Mouse (Mus musculus) embryonic facial prominence, embryonic 15.5 days (tissue): ENCODE results near the gene Zdhhc20. TPM values are rescaled to one million over a fixed set of nuclear protein-coding genes. Genes with fewer than 3 reads are reported as not detected.
"Not testable (repeated sequence)": the region's sequence is repeated elsewhere in the genome, so short reads cannot be mapped to it uniquely, and the experiment has no call there.

ENCODE experiments used
- ATAC-seq: fragments of 200-750 bp; cut with Nextera tagmentation; 2 replicates; pipeline ENCODE4 v1.8.0; 2017; ENCODE audit warnings: low read depth, moderate TSS enrichment; ENCODE audit not compliant: insufficient number of reproducible peaks, low FRiP score, low TSS enrichment
- H3K27ac ChIP-seq: fragments of 300-500 bp; sonication (generic); replicated peaks from 2 replicates; pipeline ENCODE4 v1.5.1; 2015; ENCODE audit warnings: mild to moderate bottlenecking, inconsistent platforms
- H3K27me3 ChIP-seq: fragments of 300-500 bp; sonication (generic); 2 replicates; pipeline ENCODE4 v1.6.1; 2015; ENCODE audit warnings: inconsistent platforms
- H3K36me3 ChIP-seq: fragments of 300-500 bp; sonication (generic); 2 replicates; pipeline ENCODE4 v1.6.1; 2015; ENCODE audit warnings: mild to moderate bottlenecking, inconsistent platforms
- H3K4me1 ChIP-seq: fragments of 300-500 bp; sonication (generic); 2 replicates; pipeline ENCODE4 v1.6.1; 2015; ENCODE audit warnings: inconsistent platforms
- H3K4me2 ChIP-seq: fragments of 300-500 bp; sonication (generic); replicated peaks from 2 replicates; pipeline ENCODE4 v1.6.1; 2015; ENCODE audit warnings: mild to moderate bottlenecking, inconsistent platforms
- H3K4me3 ChIP-seq: fragments of 300-500 bp; sonication (generic); replicated peaks from 2 replicates; pipeline ENCODE4 v1.5.1; 2015; ENCODE audit warnings: mild to moderate bottlenecking, inconsistent platforms
- H3K9ac ChIP-seq: fragments of 300-500 bp; sonication (generic); 2 replicates; pipeline ENCODE4 v1.6.1; 2015; ENCODE audit warnings: inconsistent platforms
- H3K9me3 ChIP-seq: fragments of 300-500 bp; sonication (generic); replicated peaks from 2 replicates; pipeline ENCODE4 v1.6.1; 2016; ENCODE audit warnings: inconsistent platforms
- WGBS: fragments of 180-500 bp; shearing (Covaris S2); methylation state at CpG from one replicate; pipeline ENCODE4 v1.1.7; 2015; 5-methylcytosine and 5-hydroxymethylcytosine counted together
- polyA plus RNA-seq: library from polyadenylated mRNA; unstranded; fragments of >200 nt; fragmentation: Nextera tagmentation; extraction: Ambion mirVana; gene quantifications from 2 replicates; pipeline ENCODE4 v1.2.1, GENCODE M21; 2015

The Zdhhc20 gene
- 67.0 and 71.2 TPM in 2 replicates for polyA plus RNA-seq

DNA sequence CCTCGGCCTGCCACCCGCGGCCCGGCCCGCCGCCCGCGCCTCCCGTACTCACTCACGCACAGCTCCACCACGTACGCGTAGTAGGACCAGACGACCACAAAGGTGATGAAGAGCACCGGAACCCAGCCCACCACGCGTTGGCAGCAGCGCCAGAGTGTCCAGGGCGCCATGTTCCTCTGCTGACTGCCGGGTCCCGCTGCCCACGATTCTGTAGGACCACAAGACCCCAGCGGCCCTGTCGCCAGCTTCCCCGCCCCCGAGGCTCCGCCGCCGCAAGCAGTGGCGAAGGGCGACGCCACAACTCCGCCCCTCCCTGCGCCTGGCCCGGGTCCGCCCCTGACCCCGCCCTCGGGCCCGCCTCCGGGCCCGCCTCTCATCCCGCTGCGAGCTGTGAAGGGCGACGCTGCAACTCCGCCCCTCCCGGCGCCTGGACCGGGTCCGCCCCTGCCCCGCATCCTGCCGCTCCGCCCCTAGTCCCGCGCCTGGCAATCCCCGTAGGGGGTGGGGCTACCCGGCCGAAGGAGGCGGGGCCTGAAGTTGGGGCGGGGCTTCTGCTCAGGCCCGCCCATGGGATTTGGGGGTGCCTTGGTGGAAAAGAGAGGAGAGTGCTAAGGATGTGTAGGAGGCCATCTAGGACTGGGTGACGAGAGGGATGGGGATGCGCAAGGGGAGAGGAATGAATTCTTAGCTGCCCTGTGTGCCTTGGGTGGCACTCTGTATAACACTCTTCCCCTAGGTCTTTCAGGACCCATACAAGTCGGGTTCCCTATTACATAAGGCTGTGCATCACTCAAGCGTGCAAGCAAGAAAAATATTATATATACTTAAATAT is at the start of gene Zdhhc20:
Gene Zdhhc20 (minus strand): TSS at position 266 of the 832 bp plus-strand sequence.
- Histone ChIP-seq H3K4me2 (peak within 1 kb of the TSS; percentile 53), H3K9me3 (no peaks in the 10 kb centered on the region), H3K36me3 (no peaks in the 10 kb centered on the region), H3K27me3 (no peaks in the 10 kb centered on the region), H3K27ac (peak within 1 kb of the TSS; percentile 88), H3K4me3 (peak within 1 kb of the TSS; percentile 93), H3K4me1 (peaks cover 13% of the 10 kb centered on the region), H3K9ac (peak within 1 kb of the TSS; percentile 89)
- ATAC-seq = peak; percentile 99
- 3% methylated on average over 64 of the region's 65 CpGs for WGBS

DNA sequence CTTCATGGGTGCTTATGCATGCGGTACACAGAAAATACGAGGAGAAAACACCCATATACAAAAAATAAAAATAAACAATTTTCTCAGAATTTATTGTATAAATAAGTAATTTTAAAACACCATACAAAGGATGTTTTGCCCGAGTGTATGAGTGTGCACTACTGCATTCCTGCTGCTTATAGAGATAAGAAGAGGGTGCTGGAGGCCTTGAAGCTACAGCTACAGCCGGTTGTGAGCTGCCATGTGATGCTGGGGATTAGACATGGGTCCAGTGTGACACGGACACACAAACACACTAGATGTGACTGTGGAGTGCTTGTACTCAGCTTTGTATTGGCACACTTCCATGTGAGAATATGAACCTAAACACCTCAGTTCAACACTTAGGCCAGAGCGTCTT is 47.2 kb upstream of the Zdhhc20 start:
- H3K9me3 ChIP-seq = no peaks in the 10 kb centered on the region
- H3K4me1 ChIP-seq = no peaks in the 10 kb centered on the region
- no peak overlapping the region for H3K4me2 ChIP-seq
- H3K9ac ChIP-seq = no peak overlapping the region
- no peak overlapping the region for H3K4me3 ChIP-seq
- no peaks in the 10 kb centered on the region for H3K27me3 ChIP-seq
- H3K36me3 ChIP-seq = peaks cover 14% of the 10 kb centered on the region
- no peak for ATAC-seq
- WGBS = 89% methylated on average over 6 of the region's 6 CpGs
- H3K27ac ChIP-seq = no peak overlapping the region

DNA sequence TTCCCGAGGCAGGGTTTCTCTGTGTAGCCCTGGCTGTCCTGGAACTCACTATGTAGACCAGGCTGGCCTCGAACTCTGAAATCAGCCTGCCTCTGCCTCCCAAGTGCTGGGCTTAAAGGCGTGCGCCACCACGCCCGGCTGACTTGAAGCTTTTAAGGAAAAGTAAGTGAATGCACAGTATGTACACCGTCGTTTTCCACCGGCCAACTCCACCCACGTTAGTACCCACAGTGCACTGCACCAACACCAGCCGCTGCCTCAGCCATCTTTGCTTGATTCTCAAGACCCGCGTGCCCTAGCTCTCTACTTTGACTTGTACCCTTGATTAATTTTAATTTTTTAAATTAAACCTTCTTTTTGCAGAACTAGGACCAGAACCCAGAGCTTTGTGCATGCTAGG is 44.6 kb upstream of the Zdhhc20 start:
- no peak overlapping the region for H3K9ac ChIP-seq
- 95% methylated on average over 13 of the region's 13 CpGs for WGBS
- peaks cover 12% of the 10 kb centered on the region; the same call in 1 of the 2 replicates for H3K36me3 ChIP-seq
- H3K4me2 ChIP-seq = no peak overlapping the region
- no peaks in the 10 kb centered on the region for H3K27me3 ChIP-seq
- no peak overlapping the region for H3K27ac ChIP-seq
- no peak overlapping the region for H3K4me3 ChIP-seq
- no peak for ATAC-seq
- no peaks in the 10 kb centered on the region for H3K9me3 ChIP-seq
- no peaks in the 10 kb centered on the region for H3K4me1 ChIP-seq

DNA sequence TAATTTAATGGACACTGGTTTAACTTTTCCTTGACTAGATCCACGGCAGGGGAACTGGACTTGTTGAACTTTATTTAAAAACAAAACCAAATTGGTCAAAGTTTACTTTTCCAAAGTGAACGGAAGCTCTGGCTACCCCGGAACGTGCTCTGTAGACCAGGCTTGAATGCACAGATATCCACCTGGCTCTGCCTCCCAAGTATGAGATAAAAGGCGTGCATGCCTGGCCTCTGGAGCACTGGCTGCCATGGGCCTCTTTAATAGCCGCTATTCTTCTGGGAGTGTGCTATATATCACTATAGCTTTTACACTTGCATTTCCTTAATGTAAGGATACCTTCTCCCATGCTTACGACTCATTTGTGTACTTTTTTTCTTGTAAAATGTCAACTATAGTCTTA is 43.5 kb upstream of the Zdhhc20 start:
- H3K27ac ChIP-seq = no peak overlapping the region
- H3K9ac ChIP-seq = no peak overlapping the region
- ATAC-seq = no peak
- no peaks in the 10 kb centered on the region for H3K27me3 ChIP-seq
- H3K4me1 ChIP-seq = no peaks in the 10 kb centered on the region
- WGBS = 89% methylated on average over 7 of the region's 7 CpGs
- peaks cover 20% of the 10 kb centered on the region for H3K36me3 ChIP-seq
- H3K9me3 ChIP-seq = no peaks in the 10 kb centered on the region
- no peak overlapping the region for H3K4me2 ChIP-seq
- no peak overlapping the region for H3K4me3 ChIP-seq

DNA sequence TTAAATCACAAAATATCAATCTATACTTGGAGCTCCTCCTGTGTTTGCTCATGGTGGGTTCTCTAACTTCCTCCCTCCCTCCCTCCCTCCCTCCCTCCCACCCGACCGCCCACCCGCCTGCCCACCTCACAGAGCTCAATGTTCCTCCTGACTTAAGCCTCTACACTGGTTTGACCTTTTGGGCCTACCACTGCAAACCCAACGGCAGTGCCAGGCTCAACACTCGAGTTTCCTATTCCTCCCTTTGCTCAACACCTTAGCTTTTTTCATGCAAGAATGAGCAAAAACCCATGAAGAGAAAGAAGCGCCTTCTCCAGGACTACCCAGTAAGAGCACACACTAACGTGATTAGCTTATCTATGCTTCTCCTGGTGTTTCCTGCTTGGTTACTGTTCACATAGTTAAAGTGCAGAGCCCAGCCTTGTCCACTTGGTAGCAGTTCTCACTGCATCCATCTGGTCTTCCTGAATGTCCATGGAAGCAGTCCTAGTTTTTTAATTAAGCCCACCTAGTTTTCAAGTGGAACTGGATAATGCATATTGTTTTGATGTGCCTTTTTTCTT is 42.9 kb upstream of the Zdhhc20 start:
- Histone ChIP-seq H3K9ac (no peak overlapping the region), H3K27ac (no peak overlapping the region), H3K36me3 (peaks cover 20% of the 10 kb centered on the region), H3K9me3 (no peaks in the 10 kb centered on the region), H3K4me2 (no peak overlapping the region), H3K27me3 (no peaks in the 10 kb centered on the region), H3K4me1 (no peaks in the 10 kb centered on the region), H3K4me3 (no peak overlapping the region)
- WGBS = 62% methylated on average over 6 of the region's 7 CpGs
- no peak for ATAC-seq

DNA sequence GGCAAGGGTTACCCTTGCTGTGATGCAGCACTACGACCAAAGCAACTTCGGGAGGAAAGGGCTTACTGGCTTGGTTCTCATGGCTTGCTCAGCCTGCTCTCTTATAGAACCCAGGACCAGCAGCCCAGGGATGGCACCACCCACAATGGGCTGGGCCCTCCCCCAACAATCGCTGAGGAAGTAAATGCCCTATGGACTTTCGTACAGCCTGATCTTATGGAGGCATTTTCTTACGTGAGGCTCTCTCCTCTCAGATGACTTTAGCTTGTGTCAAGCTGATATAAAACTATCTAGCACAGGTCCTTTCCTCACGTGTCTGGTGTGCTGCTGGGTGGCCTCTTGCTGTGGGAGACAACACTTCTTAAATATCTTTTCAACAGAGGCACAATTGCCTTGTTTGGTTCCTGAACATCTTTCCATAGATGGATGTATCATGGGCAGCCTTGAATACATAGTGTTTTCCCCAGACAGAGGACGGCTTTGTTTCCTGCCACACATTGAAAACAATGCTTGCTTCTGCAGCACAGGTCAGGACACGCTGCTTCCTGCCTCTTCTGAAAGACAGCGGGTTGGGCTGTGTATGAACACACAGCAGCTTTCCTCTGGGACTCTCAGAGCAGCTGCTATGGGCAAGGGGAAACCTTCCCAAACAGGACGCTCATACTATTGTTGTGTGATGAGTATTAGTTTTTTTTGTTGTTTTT is 31.5 kb upstream of the Zdhhc20 start:
- 29% methylated on average over 10 of the region's 10 CpGs for WGBS

DNA sequence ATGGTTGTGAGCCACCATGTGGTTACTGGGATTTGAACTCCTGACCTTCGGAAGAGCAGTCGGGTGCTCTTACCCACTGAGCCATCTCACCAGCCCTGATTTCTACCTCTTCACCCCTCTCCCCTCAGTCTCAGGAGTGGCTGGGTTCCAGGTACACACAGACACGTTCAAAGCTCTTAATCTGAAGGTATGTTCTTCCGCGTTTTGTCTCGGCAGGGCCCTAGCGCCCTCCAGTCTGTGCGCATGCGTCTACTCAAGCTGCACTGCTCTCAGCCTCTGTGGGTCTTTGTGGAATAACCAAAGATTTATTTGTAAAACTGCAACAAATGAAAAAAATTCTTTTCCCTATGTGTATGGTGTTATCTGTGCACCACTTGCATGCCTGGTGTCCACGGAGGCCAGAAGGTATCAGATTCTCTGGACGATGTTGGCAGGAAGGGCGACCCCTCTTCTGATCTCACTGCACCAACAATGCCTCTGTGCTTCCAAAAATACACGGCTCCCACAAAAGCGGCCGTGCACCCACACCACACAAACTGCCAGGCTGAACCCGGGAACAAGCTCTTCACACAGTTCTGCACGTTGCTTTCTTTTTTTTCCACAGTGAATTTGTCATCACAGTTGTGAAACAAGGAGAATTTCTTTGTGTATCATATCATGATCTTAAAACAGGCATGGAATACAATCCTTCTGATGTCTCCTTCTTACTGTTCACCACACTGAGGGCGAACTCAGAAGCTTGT is 30.7 kb upstream of the Zdhhc20 start:
- Histone ChIP-seq H3K9ac (no peak overlapping the region), H3K4me2 (no peak overlapping the region), H3K27me3 (no peaks in the 10 kb centered on the region), H3K27ac (peak overlapping the region; percentile 76), H3K4me3 (no peak overlapping the region), H3K4me1 (peaks cover 11% of the 10 kb centered on the region), H3K9me3 (no peaks in the 10 kb centered on the region), H3K36me3 (peaks cover 42% of the 10 kb centered on the region)
- 75% methylated on average over 18 of the region's 18 CpGs for WGBS
- ATAC-seq = no peak

More for the DNA sequence above, 31.5 kb upstream of the Zdhhc20 start:
- peak overlapping the region; percentile 76 for H3K27ac ChIP-seq
- no peaks in the 10 kb centered on the region for H3K9me3 ChIP-seq
- no peak overlapping the region for H3K4me3 ChIP-seq
- H3K27me3 ChIP-seq = no peaks in the 10 kb centered on the region
- peaks cover 11% of the 10 kb centered on the region for H3K4me1 ChIP-seq
- ATAC-seq = peak; percentile 69
- H3K9ac ChIP-seq = no peak overlapping the region
- no peak overlapping the region for H3K4me2 ChIP-seq
- peaks cover 41% of the 10 kb centered on the region for H3K36me3 ChIP-seq

DNA sequence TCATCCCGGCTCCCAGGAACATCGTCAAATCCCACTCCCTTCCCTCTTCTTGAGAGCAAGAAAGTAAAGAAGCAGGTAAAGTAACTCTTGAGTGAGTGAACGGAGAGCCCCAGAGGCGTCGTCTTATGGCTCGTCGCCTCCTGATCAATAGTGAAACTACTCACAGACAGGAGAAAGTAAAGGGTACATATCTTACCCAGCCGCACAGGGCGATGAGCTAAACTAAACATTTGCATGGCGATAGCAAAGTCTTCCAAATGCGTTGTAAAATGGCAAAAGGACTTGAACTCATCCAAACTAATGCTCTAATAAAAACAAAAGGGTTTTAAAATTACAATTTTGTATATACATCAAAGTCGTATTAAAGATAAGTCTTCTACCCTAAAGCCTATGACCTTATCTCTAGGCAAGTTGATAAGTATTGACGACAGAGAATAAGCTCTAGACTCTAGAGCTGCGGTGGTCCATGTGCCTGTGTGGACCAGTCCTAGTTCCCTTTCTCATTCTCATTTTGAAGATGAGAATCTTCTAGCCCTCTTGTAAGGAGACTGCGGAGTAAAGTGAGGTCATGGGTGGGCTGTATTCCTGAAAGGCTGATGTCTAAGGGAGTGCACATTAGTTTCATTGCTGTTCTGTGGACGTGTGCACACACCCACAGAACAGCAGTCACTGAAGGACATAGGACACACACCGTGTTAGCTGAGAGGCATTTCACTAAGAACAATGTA is 29.2 kb upstream of the Zdhhc20 start:
- no peaks in the 10 kb centered on the region for H3K27me3 ChIP-seq
- no peak overlapping the region for H3K9ac ChIP-seq
- no peak overlapping the region for H3K27ac ChIP-seq
- no peak overlapping the region for H3K4me2 ChIP-seq
- H3K36me3 ChIP-seq = peaks cover 41% of the 10 kb centered on the region
- 95% methylated on average over 17 of the region's 17 CpGs for WGBS
- no peak overlapping the region for H3K4me3 ChIP-seq
- ATAC-seq = no peak
- no peaks in the 10 kb centered on the region for H3K9me3 ChIP-seq
- peaks cover 11% of the 10 kb centered on the region for H3K4me1 ChIP-seq

DNA sequence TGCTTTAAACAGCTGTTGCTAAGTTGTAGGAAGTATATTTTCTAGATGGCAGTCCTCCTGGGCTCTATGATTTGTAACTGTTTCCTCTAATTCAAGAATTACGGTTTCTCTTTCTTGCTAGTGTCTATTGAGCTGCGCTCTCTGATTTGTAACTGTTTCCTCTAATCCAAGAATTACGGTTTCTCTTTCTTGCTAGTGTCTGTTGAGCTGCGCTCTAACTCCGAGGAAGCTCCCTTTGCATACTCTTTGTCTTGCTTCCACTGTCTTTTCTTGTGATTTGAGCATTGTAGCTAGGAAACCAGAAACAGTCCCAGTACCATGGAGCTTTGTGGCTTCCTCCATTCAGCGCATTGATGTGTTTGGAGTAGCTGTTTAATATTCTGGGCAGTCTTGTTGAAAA is 25.3 kb upstream of the Zdhhc20 start:
- Histone ChIP-seq H3K9me3 (no peaks in the 10 kb centered on the region), H3K36me3 (peaks cover 28% of the 10 kb centered on the region), H3K27ac (no peak overlapping the region), H3K4me2 (no peak overlapping the region), H3K9ac (no peak overlapping the region), H3K27me3 (no peaks in the 10 kb centered on the region), H3K4me3 (no peak overlapping the region), H3K4me1 (0 out of 2 replicates have a peak, but pooled peaks cover 3% of the 10 kb centered on the region)
- no peak for ATAC-seq
- 63% methylated on average over 6 of the region's 6 CpGs for WGBS

DNA sequence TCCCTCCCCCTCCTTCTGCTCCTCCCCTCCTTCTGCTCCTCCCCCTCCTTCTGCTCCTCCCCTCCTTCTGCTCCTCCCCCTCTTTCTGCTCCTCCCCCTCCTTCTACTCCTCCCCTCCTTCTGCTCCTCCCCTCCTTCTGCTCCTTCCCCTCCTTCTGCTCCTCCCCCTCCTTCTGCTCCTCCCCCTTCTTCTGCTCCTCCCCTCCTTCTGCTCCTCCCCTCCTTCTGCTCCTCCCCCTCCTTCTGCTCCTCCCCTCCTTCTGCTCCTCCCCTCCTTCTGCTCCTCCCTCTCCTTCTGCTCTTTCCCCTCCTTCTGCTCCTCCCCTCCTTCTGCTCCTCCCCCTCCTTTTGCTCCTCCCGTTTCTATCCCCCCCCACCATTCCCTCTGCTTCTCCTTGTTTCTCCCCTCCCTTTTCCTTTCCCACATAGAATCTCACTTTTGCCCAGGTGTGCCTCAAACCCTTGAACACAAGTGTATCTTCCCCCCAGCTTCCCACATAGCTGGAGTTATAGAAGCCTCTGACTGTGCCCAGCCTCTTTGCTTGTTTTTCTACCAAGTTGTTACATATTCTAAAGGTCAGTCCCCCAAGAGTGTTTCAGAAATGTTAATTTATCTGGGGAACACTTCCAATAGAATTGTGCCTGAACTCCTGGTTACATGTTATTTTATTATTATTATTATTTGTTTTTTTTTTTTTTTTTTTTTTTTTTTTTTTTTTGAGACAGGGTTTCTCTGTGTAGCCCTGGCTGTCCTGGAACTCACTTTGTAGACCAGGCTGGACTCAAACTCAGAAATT is 22.3 kb upstream of the Zdhhc20 start:
- H3K27ac ChIP-seq, ATAC-seq, H3K9ac ChIP-seq, H3K4me1 ChIP-seq, H3K9me3 ChIP-seq, H3K27me3 ChIP-seq, H3K4me3 ChIP-seq, H3K4me2 ChIP-seq: not testable (repeated sequence)
- WGBS = 53% methylated on average over 1 of the region's 1 CpGs
- H3K36me3 ChIP-seq = peaks cover 18% of the 10 kb centered on the region
